Mouse (Mus musculus) myocyte (in vitro differentiated cells): ENCODE results near the gene Caap1.

Source experiments
- POLR2A ChIP-seq: IDR thresholded peaks from one replicate; pipeline ENCODE4 v1.6.1; 2011; ENCODE audit warnings: low read depth, mild to moderate bottlenecking, control low read depth, moderate library complexity; ENCODE audit not compliant: insufficient read length
- POLR2AphosphoS2 ChIP-seq: IDR thresholded peaks from one replicate; pipeline ENCODE4 v1.6.1; 2011; ENCODE audit warnings: low read depth, control low read depth; ENCODE audit not compliant: insufficient read length

DNA sequence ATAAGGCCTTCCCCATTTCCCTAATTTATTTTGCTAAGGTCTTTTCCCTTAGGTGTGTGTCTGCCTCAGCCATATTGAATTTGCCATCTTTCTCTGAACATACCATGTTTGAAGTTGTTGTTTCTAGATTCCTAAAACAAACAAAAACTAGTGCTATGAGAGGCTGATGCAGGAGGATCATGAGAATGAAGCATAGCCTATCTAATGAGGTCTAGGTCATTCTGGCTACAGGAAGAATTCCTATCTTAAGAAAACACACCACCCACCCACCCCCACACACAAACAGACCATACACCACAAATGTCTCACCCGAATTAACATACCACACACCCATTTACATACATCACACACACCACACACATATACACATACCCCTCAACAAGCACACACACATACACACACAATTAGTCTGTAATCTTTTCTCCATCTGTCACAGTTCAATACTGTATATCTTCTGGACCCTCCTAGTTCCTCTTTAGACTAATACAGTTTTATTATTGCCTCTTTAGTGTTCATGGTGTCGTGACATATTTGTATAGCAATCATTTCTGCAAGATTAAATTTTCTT lies 47.9 kb upstream of the Caap1 start:
- no peak for TF ChIP-seq POLR2AphosphoS2
- no peak for TF ChIP-seq POLR2A
